Mouse (Mus musculus): Measurements from ENCODE around the gene Strn3. TPM values are rescaled to one million over a fixed set of nuclear protein-coding genes. Genes with fewer than 3 reads are reported as not detected.

Strn3 gene
- total and polyA plus RNA-seq, 3 experiments, result 22.1 to 47.9 (median 27.7) TPM

DNA sequence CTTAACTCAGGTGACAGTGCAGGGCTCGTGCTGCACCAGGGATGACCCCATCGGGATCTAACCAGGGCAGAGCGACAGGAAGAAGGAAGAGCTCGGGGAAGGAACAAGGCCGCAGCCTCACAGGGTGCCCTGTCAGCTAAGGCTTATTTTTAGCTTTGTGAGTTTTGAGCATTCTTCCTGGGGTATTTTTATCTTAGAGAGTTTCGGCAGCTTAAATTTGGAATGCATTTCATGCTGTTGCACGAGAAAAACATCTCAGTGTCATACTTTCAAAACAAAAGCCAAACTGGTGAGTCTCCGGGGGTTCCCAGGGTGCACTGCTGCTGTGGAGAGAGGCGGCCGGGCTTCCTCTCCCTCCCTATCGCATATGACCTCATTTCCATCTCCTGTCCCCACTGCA, 37.4 kb upstream of the Strn3 start:
- dilution Hi-C loops (cut with MboI; ENCODE audit: extremely low pct_ligation_motif_present, extremely low pct_unique_long_range_greater_than_20kb, low sequenced_read_pairs) (no loop called here), in situ Hi-C loops (cut with MboI; ENCODE audit: low pct_ligation_motif_present, low pct_unique_long_range_greater_than_20kb, low sequenced_read_pairs) (no loop called here)
- Histone ChIP-seq H3K27me3 (replicated peaks) (no peaks in the 10 kb centered on the region), H3K36me3 (replicated peaks in 1 of 2; ENCODE audit: control insufficient read depth in 1 of 2, insufficient read depth in 1 of 2, low read length in 1 of 2) (peaks cover 0 to 15% of the 10 kb centered on the region in 2 experiments), H3K79me2 (replicated peaks; ENCODE audit: control insufficient read depth, extremely low read depth, insufficient read depth, poor library complexity, severe bottlenecking) (no peaks in the 10 kb centered on the region), H3K4me3 (replicated peaks in 1 of 3; ENCODE audit: low read depth in 2 of 3, low read length in 2 of 3, poor library complexity in 1 of 3) (no peak overlapping the region), H3K4me1 (ENCODE audit: control insufficient read depth in 1 of 2, insufficient read depth in 2 of 2) (no peaks in the 10 kb centered on the region), H3K9me3 (replicated peaks; ENCODE audit: low read length) (no peaks in the 10 kb centered on the region), H3K9ac (ENCODE audit: insufficient read depth, low read depth) (no peak overlapping the region), H3K4me2 (ENCODE audit: insufficient read depth, low read depth, poor library complexity, severe bottlenecking) (no peak overlapping the region), H3K27ac (ENCODE audit: insufficient read depth, low read depth) (no peak overlapping the region)
- TF ChIP-seq MXI1 (IDR thresholded peaks at IDR 0.05; ENCODE audit: low read depth, low read length) (no peak), CTCF (conservative IDR thresholded peaks at IDR 0.05 in 1 of 2, IDR thresholded peaks at IDR 0.05 in 1 of 2; ENCODE audit: low read depth in 2 of 2, low read length in 2 of 2) (no peak), ZC3H11A (IDR thresholded peaks at IDR 0.05; ENCODE audit: low read depth, low read length) (no peak), KAT2A (IDR thresholded peaks at IDR 0.05; ENCODE audit: insufficient replicate concordance, low read length) (no peak), PAX5 (IDR thresholded peaks at IDR 0.05; ENCODE audit: low read length) (no peak), RCOR1 (conservative IDR thresholded peaks at IDR 0.05; ENCODE audit: low read depth, low read length) (no peak), MAZ (IDR thresholded peaks at IDR 0.05; ENCODE audit: low read depth, low read length) (no peak), ELF1 (IDR thresholded peaks at IDR 0.05; ENCODE audit: low read depth, low read length) (no peak), MAFK (IDR thresholded peaks at IDR 0.05; ENCODE audit: insufficient replicate concordance, low read length) (no peak), TBP (conservative IDR thresholded peaks at IDR 0.05; ENCODE audit: low read depth, low read length) (no peak), UBTF (IDR thresholded peaks at IDR 0.05; ENCODE audit: low read depth, low read length) (no peak), SMC3 (IDR thresholded peaks at IDR 0.05; ENCODE audit: low read depth, low read length) (no peak), POLR2A (IDR thresholded peaks at IDR 0.05; ENCODE audit: low read depth, low read length) (no peak), POLR2AphosphoS2 (IDR thresholded peaks at IDR 0.05; ENCODE audit: low read depth, low read length) (no peak), GABPA (IDR thresholded peaks at IDR 0.05; ENCODE audit: insufficient replicate concordance, low read depth, low read length) (no peak), CHD1 (IDR thresholded peaks at IDR 0.05; ENCODE audit: low read depth, low read length) (no peak), ZMIZ1 (IDR thresholded peaks at IDR 0.05; ENCODE audit: low read depth, low read length) (no peak), MAX (IDR thresholded peaks at IDR 0.05; ENCODE audit: low read length) (no peak), NELFE (IDR thresholded peaks at IDR 0.05; ENCODE audit: low read depth, low read length) (no peak), CHD2 (IDR thresholded peaks at IDR 0.05; ENCODE audit: low read length) (no peak)
- no peak for DNase-seq (ENCODE audit: extremely low read depth)

DNA sequence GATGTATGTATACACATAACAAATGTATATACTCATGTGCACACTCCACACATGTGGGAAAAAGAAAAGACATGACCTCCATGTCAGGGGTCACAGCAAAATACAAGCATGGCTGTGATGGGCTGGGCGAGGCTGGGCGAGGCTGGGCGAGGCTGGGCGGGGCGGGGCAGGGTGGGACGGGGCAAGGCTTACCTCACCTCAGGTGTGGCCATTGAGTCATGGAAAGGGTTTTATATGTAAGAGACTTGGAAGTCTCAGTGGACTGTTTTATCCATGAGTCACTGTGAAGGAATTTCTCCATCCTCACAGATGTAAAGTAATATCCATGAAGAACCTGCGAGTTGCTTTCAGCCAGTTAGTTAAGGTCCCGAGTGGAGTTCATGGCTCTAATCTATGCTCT, 30.1 kb upstream of the Strn3 start:
- no peaks in the 10 kb centered on the region for H3K27me3 ChIP-seq (replicated peaks)
- H3K4me2 ChIP-seq (ENCODE audit: insufficient read depth, low read depth, poor library complexity, severe bottlenecking), result no peak overlapping the region
- TF ChIP-seq ETS1 (conservative IDR thresholded peaks at IDR 0.05; ENCODE audit: low read depth, low read length) (no peak), MAZ (IDR thresholded peaks at IDR 0.05; ENCODE audit: low read depth, low read length) (no peak), POLR2A (IDR thresholded peaks at IDR 0.05; ENCODE audit: low read depth, low read length) (no peak), ZC3H11A (IDR thresholded peaks at IDR 0.05; ENCODE audit: low read depth, low read length) (no peak), CHD2 (IDR thresholded peaks at IDR 0.05; ENCODE audit: low read length) (no peak), ELF1 (IDR thresholded peaks at IDR 0.05; ENCODE audit: low read depth, low read length) (no peak), CHD1 (IDR thresholded peaks at IDR 0.05; ENCODE audit: low read depth, low read length) (no peak), MXI1 (IDR thresholded peaks at IDR 0.05; ENCODE audit: low read depth, low read length) (no peak)
- no peak overlapping the region for H3K27ac ChIP-seq (ENCODE audit: insufficient read depth, low read depth)
- in situ Hi-C loops (cut with MboI; ENCODE audit: low pct_ligation_motif_present, low pct_unique_long_range_greater_than_20kb, low sequenced_read_pairs) (no loop called here), dilution Hi-C loops (cut with MboI; ENCODE audit: extremely low pct_ligation_motif_present, extremely low pct_unique_long_range_greater_than_20kb, low sequenced_read_pairs) (no loop called here)
- no peak for DNase-seq (ENCODE audit: extremely low read depth)
- H3K4me3 ChIP-seq (replicated peaks in 1 of 3; ENCODE audit: low read depth in 2 of 3, low read length in 2 of 3, poor library complexity in 1 of 3), result no peak overlapping the region
- H3K9ac ChIP-seq (ENCODE audit: insufficient read depth, low read depth), result no peak overlapping the region
- no peaks in the 10 kb centered on the region for H3K79me2 ChIP-seq (replicated peaks; ENCODE audit: control insufficient read depth, extremely low read depth, insufficient read depth, poor library complexity, severe bottlenecking)
- peaks cover 4 to 27% of the 10 kb centered on the region in 2 experiments for H3K36me3 ChIP-seq (replicated peaks in 1 of 2; ENCODE audit: control insufficient read depth in 1 of 2, insufficient read depth in 1 of 2, low read length in 1 of 2)
- peaks cover 0 to 6% of the 10 kb centered on the region in 2 experiments; a peak in 2 of 4 replicates for H3K4me1 ChIP-seq (ENCODE audit: control insufficient read depth in 1 of 2, insufficient read depth in 2 of 2)
- no peaks in the 10 kb centered on the region for H3K9me3 ChIP-seq (replicated peaks; ENCODE audit: low read length)

Measured in CH12.LX (cell line).